Mouse (Mus musculus) testis, adult 2 months (tissue): ENCODE measurements at regions not wholly inside any gene's neighbourhood (a gene's known extent, or its start where the extent isn't known, plus 50 kb on each side); places are given as distances from the start of the nearest gene placed in this dataset.

Experiments
- CTCF ChIP-seq: fragments of 200-500 bp; IDR thresholded peaks from 2 replicates; pipeline ENCODE4 v1.5.1; 2012; ENCODE audit warnings: low read depth, mild to moderate bottlenecking, inconsistent platforms, low read length, moderate library complexity; ENCODE audit not compliant: control insufficient read depth, insufficient read depth, insufficient replicate concordance
- POLR2A ChIP-seq: fragments of 200-500 bp; IDR thresholded peaks from 2 replicates; pipeline ENCODE4 v1.6.1; 2012; ENCODE audit warnings: low read depth, mild to moderate bottlenecking, inconsistent platforms, low read length, moderate library complexity; ENCODE audit not compliant: control insufficient read depth

DNA sequence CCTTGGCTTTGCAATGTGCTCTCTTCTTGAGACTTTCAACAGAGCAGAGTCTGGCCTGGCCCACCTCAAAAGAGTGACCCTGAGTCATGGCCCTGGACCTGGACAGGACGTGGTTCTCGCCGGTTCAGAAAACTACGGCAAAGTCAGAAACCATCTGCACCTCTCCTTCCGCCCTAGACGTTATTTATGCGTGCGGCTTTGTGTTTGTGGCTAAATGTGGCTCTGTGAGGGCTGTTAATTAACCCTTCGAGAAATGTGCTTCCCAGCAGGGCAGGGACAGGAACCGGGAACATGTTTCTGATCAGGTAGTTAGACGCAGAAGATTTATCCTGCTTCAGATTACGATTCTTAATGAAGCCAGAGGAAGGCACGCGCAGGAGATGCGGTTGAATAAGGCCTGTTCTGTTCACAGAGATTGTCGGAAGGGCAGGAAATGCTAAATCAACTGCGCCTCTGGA is 137.6 kb upstream of the Haao start:
- TF ChIP-seq POLR2A (no peak), CTCF (no peak)
